Mouse (Mus musculus): ENCODE measurements around the gene Rdh8.
"Not testable (repeated sequence)": the region's sequence is repeated elsewhere in the genome, so short reads cannot be mapped to it uniquely, and the experiment has no call there.

Rdh8 gene

DNA sequence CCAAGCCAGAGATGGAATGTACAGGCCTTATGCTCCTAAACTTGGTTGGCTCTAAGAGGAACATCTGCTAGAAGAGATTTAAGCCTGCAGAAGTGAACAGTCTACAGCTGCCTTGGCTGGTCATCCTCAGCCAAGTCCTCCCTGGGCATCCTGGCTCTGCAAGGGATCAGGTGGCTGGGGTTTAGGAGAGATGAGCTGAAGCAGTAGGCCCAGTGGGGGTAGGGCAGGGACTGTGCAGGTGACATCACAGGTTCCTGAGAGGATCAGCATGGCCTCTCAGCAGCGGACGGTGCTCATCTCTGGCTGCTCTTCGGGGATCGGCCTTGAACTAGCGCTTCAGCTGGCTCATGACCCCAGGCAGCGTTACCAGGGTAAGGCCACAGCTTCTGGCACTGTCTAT lies at the start of gene Rdh8:
TSS of gene Rdh8 (plus strand) at position 268 of the 400 bp plus-strand sequence.
- DNase-seq = no peak

GRCm38 (mm10) chr9:20781286-20781685 lies 37.0 kb upstream of the Rdh8 start:
- DNase-seq = no peak

GRCm38 (mm10) chr9:20785055-20785454 lies 33.2 kb upstream of the Rdh8 start:
- DNase-seq = no peak

DNA sequence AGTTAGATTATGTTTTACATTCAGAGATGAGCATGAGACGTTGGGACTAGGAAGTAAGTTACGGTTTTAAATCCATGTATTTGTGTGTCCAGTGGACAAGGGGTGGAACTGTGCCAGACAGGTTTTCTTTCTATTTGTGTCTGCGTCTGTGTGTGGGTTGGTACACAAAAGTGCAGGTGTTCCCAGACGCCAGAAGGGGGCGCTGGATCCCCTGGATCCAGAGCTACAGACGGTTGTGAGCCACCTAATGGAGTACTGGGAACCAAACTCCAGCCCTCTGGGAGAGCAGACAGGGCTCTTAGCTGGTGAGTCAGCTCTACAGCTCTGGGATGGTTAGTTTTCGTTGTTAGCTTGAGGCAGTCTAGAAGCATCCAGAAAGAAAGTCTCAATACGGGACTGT lies 30.3 kb upstream of the Rdh8 start:
- no peak for DNase-seq

GRCm38 (mm10) chr9:20789651-20790050 lies 28.7 kb upstream of the Rdh8 start:
- DNase-seq = no peak

DNA sequence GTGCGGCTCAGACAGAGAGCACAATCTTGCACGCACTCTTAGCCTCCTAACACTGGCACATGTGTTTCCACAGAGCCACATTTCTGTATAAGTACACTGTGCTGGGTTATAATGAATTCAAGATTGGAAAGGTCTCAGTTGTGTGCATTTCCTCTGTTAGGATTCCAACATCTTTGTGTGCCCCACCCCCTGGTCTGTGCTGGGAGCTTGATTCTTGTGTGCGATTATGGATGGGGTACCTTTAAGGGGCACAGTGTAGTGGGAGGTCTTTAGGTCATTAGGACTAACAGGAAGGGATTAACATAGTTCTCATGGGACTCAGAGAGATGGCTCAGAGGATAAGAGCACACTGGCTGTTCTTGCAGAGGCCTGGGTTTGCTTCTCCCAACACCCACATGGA lies 28.0 kb upstream of the Rdh8 start:
- no peak for DNase-seq

GRCm38 (mm10) chr9:20794108-20794806 lies 24.0 kb upstream of the Rdh8 start:
- peak; percentile 42 for DNase-seq

GRCm38 (mm10) chr9:20804266-20805158 lies 13.8 kb upstream of the Rdh8 start:
- DNase-seq = peak; percentile 11

GRCm38 (mm10) chr9:20805159-20805495 lies 13.2 kb upstream of the Rdh8 start:
- DNase-seq = no peak

GRCm38 (mm10) chr9:20805706-20806105 lies 12.6 kb upstream of the Rdh8 start:
- no peak for DNase-seq

GRCm38 (mm10) chr9:20810271-20810670 lies 8.0 kb upstream of the Rdh8 start:
- DNase-seq = no peak

GRCm38 (mm10) chr9:20810773-20811172 lies 7.5 kb upstream of the Rdh8 start:
- no peak for DNase-seq

DNA sequence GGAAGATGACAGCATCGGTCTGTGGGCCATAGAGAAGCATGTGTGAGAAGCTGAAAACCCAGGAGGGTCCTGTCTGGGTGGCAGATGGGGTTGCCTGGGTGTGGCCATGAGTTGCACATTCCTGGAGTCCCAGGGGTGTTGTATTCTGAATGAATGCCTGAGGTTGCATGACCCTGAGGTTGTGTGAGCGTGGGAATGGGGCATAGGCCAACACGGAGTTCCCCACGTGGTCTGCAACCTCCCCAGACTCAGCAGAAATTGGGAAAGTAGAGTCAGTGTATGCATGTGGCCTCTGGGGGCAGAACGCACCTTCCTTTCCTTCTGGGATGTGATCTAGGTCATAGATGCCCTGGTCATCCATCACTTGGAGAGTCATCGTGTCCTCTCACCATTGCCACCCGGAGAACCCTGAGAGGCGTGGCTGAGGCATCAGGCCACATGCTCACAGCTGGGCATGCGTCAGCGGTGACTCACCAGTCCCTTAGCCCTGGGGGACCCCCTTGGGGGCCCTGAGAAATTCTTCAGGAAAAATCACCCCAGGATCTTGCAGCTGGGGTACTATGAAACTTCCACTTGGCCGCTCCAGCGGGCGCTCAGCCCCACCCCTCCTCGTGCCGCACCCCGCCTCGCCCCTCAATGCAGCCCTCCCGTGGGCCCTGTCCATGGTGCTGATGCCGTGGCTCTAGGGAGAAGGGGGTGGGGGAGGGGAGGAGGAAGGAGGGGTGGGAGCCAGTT lies 5.6 kb upstream of the Rdh8 start:
- no peak for DNase-seq

GRCm38 (mm10) chr9:20814521-20815272 lies 3.6 kb upstream of the Rdh8 start, which contains the start of gene Col5a3:
Col5a3 (minus strand) TSS chr9:20815067.
- no peak for DNase-seq

- DNase-seq = no peak
Measured at GRCm38 (mm10) chr9:20820001-20820400, 1.7 kb downstream of the Rdh8 start.

DNA sequence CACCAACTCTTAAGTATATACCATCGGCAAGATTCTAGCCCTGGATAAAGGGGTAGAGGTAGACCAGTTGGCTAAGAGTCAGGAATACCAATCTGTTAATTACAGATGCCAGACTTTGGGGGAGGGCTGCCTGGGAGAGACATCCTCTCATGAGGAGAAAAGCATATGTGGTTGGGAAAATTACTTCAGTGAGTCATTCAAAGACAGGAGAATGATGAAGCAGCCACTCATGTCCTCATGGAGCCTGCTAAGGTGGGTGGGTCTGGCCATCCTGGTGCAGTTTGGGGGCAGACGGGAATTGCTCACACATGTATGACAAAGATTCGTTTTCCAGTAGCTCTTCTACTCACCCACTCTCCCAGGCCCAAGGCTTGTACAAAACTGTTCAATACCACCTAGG lies 4.5 kb downstream of the Rdh8 start:
- DNase-seq = no peak

- DNase-seq = no peak
Measured at GRCm38 (mm10) chr9:20825781-20826180, 7.5 kb downstream of the Rdh8 start.

GRCm38 (mm10) chr9:20828127-20828526 lies 9.8 kb downstream of the Rdh8 start:
- DNase-seq = no peak

GRCm38 (mm10) chr9:20830901-20831643 lies 12.8 kb downstream of the Rdh8 start:
- peak; percentile 91 for DNase-seq

GRCm38 (mm10) chr9:20834881-20835280 lies 16.6 kb downstream of the Rdh8 start:
- DNase-seq = no peak

GRCm38 (mm10) chr9:20835431-20835954 lies 17.2 kb downstream of the Rdh8 start:
- DNase-seq = not testable (repeated sequence)

All from cerebellum, adult 9-10 months (tissue).